Mouse (Mus musculus) forelimb bud, embryonic 11.5 days (tissue): ENCODE results near the gene Ghrl.
"Not testable (repeated sequence)": the region's sequence is repeated elsewhere in the genome, so short reads cannot be mapped to it uniquely, and the experiment has no call there.

Experiments used
- DNase-seq: peaks from one replicate; pipeline ENCODE4 v3.0.0-alpha.2; 2012; ENCODE audit warnings: low read depth, low spot score

Ghrl gene

DNA sequence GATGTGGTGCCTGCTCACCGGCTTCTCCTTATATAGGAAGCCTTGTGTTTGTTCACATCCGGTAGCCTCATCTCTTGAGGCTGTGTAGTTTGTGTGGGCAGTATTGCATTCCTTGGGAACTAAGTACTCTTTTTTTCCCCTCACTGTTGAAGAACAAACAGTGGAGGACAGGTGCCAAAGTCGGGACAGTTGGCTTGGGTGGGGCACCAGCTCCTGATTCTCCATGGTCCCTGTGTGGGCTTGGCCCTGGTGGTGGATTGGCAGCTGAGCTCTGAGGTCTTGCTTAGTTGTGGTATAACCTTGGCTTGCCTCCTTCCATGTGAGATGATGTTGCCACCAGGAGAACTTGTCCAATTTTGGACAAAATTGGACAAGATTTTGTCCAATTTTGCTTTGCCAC is at the start of gene Ghrl:
Ghrl (minus strand) TSS at position 3 of the 400 bp plus-strand sequence.
- DNase-seq, result no peak

DNA sequence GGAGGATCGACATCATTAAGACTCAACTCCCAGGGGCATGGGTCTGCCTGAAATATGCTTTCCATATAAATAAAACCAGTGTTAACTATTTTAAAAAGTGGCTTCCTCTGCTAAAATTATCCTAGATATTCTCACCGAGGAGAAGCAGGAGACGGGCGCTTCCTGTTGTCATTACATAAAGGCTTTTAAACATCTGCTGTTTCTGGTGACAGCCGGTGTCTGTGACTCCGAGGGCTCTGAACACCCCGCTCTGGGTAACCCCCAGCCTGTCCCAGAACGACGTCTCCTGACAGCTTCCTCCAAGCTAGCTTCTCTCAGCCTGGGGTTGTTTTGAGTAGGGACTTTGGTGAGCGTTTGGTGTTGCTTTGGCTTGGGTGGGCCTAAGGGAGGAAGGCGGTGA is 49.1 kb upstream of the Ghrl start:
- no peak for DNase-seq

DNA sequence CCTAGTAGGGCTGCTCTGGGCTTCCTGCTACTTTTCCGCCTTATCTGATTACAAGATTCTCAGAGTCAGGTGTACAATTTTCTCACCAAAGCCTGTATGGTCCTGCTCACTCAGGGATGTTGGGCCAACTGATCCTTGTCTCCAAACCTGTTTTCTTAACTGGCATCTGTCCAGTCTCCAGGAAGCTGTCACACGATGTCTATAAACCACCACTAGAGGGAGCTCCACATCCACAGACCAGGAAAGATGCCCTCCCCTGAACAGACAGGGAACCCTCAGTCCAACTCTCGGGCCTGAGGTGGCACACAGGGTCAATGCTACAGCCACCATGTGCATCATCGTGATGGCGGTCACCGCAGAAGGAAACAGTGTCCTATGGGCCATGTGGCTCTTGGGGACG is 42.0 kb upstream of the Ghrl start:
- DNase-seq, result peak; percentile 74

DNA sequence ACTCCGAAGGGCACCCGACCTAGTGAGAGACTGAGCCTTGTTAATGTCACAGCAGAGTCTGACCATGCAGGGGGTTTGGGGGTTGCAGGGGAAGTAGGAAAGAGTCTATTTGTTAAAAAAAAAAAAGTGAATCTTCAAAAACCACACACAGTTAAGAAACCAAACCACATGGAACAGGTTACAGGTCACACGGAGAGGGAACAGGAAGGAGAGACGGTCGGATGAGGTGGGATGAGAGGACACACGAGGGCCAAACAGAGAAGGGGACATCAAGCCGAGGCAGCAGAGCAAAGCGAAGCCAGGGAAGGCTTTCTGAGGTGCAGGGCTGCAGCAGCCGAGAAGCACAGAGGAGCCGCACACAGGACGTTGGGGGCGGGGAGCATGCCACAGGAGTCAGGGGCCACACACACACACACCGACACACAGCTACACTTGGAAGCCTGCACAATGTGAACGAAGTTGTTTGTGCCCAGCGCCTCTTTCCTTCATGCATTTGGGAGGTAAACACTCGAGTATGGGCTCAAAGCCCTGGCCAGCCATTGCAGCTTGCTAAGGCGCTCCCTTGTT is 29.5 kb upstream of the Ghrl start:
- no peak for DNase-seq

- no peak for DNase-seq
Observed at GRCm38 (mm10) chr6:113748351-113748750, 28.7 kb upstream of the Ghrl start.

- no peak for DNase-seq
Observed at GRCm38 (mm10) chr6:113747284-113747683, 27.6 kb upstream of the Ghrl start.

GRCm38 (mm10) chr6:113745117-113745516 is 25.4 kb upstream of the Ghrl start:
- no peak for DNase-seq

- no peak for DNase-seq
Observed at GRCm38 (mm10) chr6:113743111-113743510, 23.4 kb upstream of the Ghrl start.

GRCm38 (mm10) chr6:113742321-113742720 is 22.6 kb upstream of the Ghrl start:
- DNase-seq, result no peak

DNA sequence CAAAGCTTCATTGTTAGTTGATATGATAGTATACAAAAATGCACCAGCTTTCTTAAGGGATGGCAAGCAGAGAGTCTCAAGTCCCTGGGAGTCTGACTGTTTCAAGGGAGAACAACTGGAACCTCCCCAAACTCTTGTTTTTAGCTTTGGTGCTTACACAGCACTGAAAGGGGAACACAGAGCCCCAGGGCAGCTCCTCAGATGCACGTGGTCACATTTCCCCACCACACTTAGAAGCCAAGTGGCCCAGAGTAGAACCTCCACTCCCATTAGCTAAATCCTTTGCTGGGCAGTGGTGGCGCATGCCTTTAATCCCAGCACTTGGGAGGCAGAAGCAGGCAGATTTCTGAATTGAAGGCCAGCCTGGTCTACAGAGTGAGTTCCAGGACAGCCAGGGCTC is 21.7 kb upstream of the Ghrl start:
- no peak for DNase-seq

- DNase-seq, result peak; percentile 92
Observed at GRCm38 (mm10) chr6:113740236-113741217, 20.8 kb upstream of the Ghrl start, which contains the start of gene Sec13. Sec13 (minus strand) TSS chr6:113740743.

DNA sequence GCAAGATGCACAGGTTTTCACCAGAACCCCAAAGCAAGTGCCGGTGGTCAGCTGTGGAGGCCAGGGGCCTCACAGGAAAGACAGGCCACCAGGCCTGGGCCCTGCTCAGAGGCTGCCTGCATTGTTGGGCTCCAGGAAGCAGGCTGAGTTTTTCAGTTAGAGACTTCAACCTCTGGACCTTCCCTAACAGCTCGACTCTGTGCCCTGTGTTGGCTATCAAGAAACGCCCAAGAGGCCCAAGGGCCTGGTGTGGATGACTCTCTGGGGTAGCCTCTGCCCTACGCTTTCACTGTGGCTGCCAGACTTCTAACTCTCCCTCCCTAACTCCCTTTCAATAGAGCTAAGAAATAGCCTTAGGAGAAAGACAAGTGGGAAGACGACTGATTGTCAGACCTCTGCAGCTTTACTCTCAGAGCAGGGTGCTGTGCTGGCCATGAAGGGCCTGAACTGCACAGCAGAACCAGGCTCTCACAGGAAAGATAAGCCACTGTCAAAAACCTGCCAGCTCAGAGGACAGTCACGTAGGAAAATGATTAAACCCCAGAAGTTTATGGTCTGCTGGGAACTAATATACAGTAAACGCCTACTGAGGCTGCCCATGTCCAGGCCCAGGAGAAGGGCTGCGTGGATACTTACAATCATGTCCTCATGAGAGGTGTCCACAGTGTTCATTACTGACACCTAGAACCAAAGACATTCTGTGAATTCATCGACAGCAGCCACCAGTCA is 17.8 kb upstream of the Ghrl start:
- DNase-seq, result no peak

DNA sequence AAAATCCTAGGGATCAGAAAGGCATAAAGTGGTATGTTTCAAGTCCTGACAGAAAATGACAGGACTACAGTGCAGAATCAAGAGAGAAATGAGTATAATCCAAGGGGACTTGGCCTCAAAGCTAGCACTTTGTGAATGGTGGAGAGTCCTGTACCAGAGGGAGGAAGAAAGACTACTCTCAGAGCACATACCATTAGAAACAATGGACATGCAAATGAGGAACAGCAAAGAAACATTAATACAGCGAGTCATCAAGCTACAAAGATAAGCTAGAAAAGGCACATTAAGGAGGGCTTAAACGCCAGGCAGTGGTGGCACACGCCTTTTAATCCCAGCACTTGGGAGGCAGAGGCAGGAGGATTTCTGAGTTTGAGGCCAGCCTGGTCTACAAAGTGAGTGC is 11.6 kb upstream of the Ghrl start:
- no peak for DNase-seq

- DNase-seq, result no peak
Observed at GRCm38 (mm10) chr6:113728181-113728580, 8.5 kb upstream of the Ghrl start.

GRCm38 (mm10) chr6:113721061-113721460 is 1.4 kb upstream of the Ghrl start:
- no peak for DNase-seq

- no peak for DNase-seq
Observed at GRCm38 (mm10) chr6:113717541-113717940, 2.1 kb downstream of the Ghrl start.

DNA sequence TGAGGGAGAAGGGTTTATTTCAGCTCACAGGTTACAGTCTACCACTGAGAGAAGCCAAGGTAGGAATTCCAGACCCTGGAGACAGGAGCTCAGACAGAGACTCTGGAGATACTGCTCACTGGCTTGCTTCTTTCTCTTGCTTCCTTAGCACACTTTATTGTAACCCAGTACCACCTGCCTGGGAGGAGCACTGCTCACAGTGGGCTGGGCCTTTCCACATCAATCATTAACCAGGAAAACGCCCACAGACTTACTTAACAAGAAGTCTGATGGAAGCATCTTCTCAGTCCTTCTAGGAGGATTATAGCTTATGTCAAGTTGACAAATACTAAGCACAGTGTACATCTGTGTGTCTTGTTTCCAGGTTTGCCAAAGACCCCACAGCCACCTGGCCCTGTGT is 4.9 kb downstream of the Ghrl start:
- no peak for DNase-seq

- DNase-seq, result no peak
Observed at GRCm38 (mm10) chr6:113714276-113714675, 5.4 kb downstream of the Ghrl start.

DNA sequence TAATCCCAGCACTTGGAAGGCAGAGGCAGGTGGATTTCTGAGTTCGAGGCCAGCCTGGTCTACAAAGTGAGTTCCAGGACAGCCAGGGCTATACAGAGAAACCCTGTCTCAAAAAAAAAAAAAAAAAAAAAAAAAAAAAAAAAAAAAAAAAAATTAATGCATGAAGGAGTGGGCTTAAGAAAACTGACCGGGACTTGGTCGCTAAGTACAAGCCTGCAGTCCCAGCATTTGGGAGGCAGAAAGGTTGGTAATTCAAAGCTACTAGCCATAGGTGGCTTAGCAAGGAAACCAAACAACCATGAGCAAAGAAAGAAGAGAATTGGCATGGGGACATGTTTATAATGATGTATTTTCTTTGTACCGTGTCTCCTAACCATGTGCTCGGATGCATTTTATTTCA is 6.3 kb downstream of the Ghrl start:
- DNase-seq, result not testable (repeated sequence)

- DNase-seq, result no peak
Observed at GRCm38 (mm10) chr6:113712718-113713117, 7.0 kb downstream of the Ghrl start.

GRCm38 (mm10) chr6:113697222-113698205 is 22.2 kb downstream of the Ghrl start:
- peak; percentile 23 for DNase-seq
